Mouse (Mus musculus): ENCODE data around the gene Prpf6.

The Prpf6 gene

DNA sequence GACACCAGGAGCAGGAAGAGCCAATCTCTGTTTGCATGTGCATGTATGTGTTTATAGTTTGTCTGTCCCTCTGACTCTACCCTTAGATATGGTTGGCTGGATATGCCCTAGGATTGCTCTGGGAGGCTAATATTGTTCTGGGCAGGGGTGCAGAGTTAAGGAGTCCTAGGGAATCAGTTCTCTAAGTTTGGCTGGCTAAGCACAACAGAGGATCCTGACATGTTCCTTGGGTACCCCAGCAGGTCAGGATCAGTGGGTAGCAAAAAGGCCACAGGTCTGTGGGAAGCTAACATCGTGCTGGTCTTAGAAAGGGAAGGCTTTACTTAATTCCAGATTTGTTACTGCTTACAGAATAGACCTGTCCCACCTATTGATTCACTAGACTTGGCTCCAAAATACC, 12.0 kb upstream of the Prpf6 start:
- DNase-seq (ENCODE audit: low read depth, low spot score), result no peak

DNA sequence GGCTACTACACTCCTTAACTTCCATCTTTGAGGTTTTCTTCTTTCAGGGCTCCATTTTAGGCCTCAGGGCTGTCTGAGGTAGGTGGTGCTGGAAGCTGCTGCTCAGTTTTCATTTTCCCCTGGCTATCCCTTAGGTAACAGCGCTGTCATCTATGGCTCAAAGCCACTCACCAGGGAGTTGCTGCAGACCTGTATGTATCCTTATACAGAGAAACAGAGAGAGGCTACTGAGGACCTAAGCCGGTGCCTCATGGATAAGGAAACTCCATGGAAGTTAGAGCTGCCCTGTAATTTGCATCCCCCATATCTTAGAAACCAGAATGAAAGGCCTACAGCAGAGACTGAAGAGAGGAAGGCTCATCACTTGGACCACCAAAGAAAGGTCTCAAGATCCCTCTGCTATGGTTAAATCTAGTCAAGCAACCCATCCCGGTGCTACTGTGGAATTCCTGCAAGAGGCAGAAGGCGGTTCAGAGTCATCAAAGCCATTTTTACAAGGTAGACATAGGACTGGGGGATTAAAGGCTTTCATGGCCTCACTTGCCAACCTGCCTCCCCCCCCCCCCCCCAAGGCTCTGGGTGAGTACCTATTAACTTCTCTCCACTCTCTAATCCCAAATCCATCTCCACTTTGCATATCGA, 11.4 kb upstream of the Prpf6 start:
- DNase-seq (ENCODE audit: low read depth, low spot score), result no peak

DNA sequence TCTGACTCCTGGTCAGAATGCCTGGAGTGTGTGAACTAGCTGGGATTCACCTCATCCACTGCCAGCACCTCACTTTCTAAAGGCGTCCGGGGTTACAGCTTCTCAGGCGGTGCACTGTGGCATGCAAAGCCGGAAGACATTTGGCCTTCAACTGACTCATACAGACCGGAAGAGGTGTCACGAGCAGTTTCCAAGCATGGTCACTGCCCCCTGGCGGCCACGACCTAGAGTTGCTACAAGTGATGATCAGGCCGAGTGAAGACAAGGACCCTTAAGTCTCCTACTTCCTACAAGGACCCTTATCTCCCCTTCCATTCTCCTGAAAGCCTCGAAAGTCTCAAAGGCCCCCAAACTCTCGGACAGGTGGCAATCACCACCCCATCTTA, 10.7 kb upstream of the Prpf6 start:
- DNase-seq (ENCODE audit: low read depth, low spot score), result peak; percentile 81

DNA sequence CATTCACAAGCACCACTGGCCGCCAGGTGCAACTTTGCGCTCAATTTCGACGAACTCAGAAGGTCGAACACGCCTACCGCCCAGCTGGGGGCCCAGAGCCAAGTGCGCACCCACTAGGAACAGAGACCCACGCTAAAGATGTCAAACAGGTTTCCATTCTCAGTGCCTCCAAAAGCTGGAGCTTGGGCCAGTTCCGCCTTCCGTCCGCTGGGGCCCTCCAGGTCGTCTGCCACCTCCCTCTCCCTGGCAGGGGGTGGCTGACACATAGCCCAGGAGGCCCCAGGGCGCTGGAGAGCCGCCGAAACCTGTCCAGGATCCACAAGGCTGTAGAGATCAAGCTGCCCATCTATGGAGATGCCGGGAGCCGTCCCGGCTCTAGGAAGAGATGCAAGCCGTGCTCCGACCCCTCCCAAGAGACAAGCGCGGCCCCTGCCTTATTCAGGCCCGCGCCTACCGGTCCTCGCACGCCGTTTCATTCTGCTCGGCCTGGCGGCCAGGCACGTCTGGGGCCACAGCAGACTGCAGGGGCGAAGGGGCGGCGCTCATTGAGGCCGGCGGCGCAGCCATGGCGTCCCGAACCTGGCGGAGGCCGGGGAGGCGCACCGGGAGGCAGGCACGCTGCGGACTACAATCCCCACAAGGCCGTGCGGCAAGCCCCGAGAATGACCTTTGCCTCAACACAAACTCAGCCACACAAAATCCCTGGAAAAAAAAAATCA, 10.1 kb upstream of the Prpf6 start:
- no peak for DNase-seq (ENCODE audit: low read depth, low spot score)

- DNase-seq (ENCODE audit: low read depth, low spot score), result no peak
Measured at GRCm38 (mm10) chr2:181582358-181582757, 9.3 kb upstream of the Prpf6 start.

- DNase-seq (ENCODE audit: low read depth, low spot score), result no peak
Measured at GRCm38 (mm10) chr2:181582939-181583338, 8.7 kb upstream of the Prpf6 start.

- DNase-seq (ENCODE audit: low read depth, low spot score), result no peak
Measured at GRCm38 (mm10) chr2:181583460-181584257, 8.0 kb upstream of the Prpf6 start.

DNA sequence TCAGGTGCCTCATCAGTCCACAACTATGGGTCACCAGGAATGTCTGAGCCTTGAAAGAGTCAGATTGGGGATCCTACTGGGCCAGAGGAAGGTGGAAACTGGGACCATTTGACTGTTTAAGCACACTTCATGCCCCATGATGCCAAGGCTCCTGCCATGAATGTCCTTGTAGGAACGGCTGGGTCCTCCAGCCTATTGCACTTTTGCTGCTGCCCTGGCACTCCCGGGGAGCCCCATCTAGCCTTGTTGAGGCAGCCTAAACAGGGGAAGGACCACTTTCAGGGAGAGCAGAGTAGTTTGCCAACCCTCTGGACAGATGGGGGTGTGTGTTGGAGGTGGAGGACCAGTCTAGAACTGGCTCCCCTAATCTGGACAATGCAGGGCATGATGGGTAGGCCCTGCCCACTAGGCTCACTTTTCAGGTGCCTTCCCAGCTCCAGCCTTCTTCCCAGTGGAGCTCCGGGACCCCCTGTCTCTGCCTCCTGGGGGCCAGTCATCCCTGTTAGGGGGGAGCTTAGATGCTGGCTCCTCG, 7.2 kb upstream of the Prpf6 start, which contains the start of gene Uckl1:
Gene Uckl1, minus strand, starts transcription at position 482 of the 532 bp plus-strand sequence.
- DNase-seq (ENCODE audit: low read depth, low spot score), result no peak

DNA sequence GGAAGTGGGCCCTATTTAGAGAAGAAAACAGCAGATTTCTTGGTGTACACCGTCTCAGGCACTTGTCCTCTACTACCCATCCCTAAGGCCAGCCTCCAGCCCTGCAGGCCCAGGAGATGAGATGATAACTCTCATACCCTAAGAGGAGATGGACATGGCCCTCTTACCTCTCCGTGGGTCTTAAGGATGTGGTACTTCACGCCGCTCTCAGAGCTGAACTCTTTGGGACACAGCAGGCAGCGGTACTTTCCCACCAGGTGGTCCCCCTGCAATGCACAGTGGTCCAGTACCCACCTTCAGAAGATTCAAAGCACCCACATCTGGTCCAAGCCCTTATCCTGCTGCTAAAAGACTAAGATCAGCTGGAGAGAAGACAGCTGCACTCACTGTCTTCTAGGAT, 6.2 kb upstream of the Prpf6 start:
- no peak for DNase-seq (ENCODE audit: low read depth, low spot score)

DNA sequence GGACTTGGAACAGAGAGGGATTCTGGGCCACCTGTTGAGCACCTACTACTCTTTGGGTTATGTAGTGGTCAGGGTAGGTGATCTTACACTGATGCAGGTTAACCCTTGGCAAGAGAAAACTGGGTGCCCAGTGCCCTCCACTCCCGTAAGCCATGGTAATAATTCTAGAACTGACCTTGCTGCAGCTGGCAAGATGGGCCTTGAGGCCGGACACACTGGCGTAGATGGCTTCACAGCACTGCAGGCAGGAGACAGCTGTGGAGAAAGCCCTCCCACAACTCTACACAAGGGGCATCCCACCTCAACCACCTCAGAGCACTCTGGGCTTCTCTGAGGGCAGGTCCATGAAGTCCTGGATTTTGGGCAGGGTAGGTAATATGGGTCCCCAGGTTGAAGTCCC, 5.5 kb upstream of the Prpf6 start:
- DNase-seq (ENCODE audit: low read depth, low spot score), result no peak

DNA sequence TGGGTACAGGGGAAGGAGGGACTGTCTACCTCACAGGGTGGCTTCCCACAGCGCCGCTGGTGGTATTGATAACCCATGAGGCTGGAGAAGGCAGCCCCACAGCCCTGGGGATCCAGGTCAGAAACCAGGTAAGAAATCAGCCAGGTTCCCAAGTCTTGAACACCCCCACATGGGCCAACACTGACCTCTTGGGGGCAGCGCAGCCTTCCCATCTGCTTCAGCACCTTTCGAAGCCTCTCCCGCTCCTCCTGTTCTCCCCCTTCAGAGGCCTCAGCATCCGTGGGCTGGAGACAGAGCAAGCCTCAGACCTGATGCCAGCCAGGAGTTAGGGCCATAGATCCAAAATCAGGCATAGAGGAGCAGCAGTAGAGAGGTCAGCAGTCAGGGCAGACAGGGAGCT, 3.9 kb upstream of the Prpf6 start:
- DNase-seq (ENCODE audit: low read depth, low spot score), result no peak

- no peak for DNase-seq (ENCODE audit: low read depth, low spot score)
Measured at GRCm38 (mm10) chr2:181588229-181588780, 3.4 kb upstream of the Prpf6 start.

- no peak for DNase-seq (ENCODE audit: low read depth, low spot score)
Measured at GRCm38 (mm10) chr2:181589011-181589731, 2.5 kb upstream of the Prpf6 start.

DNA sequence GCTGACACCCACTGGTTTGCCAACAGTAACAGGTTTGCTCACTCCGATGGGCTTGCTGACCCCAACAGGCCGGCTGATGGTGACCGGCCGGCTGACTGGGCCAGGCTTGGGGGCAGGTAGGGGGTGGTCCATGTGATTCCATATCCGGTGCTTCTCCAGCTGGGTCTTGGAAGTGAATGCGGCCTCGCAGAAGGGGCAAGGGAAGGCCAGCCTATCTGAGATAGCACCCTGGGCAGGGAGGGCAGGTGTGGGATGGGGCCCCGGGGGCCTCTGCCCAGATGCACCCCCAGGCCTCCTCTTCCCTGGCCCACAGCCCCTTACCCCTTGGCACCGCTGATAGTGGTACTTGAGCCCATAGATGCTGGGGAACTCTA, 1.9 kb upstream of the Prpf6 start:
- no peak for DNase-seq (ENCODE audit: low read depth, low spot score)

GRCm38 (mm10) chr2:181590471-181590870, 1.2 kb upstream of the Prpf6 start:
- no peak for DNase-seq (ENCODE audit: low read depth, low spot score)

GRCm38 (mm10) chr2:181592231-181593041, 768 bp downstream of the Prpf6 start, which contains the start of gene Zfp512b:
TSS of gene Zfp512b (minus strand) at chr2:181592803.
- DNase-seq (ENCODE audit: low read depth, low spot score), result no peak

DNA sequence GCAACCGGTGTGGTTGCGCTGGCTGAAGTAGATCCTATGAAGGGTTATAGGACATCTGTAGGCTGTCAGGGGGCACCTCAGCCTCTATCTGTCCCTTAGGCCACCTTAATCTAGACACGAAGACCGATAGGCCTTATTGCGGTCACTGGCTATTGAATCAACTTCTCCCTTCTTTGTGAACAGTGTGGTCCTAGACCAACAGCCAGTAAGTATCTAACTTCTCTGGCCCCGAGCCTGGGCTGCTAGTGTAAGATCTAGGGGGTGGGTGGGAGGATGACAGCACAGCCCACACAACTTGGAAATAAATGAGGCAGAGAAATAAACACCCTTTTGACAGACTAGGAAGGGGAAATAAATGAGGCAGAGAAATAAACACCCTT, 1.4 kb downstream of the Prpf6 start:
- DNase-seq (ENCODE audit: low read depth, low spot score), result no peak

- no peak for DNase-seq (ENCODE audit: low read depth, low spot score)
Measured at GRCm38 (mm10) chr2:181593937-181594336, 2.3 kb downstream of the Prpf6 start.

GRCm38 (mm10) chr2:181594946-181595696, 3.5 kb downstream of the Prpf6 start:
- no peak for DNase-seq (ENCODE audit: low read depth, low spot score)

Measured in telencephalon, adult 2 months (tissue).